Mouse (Mus musculus) T-cell, adult 2 months (primary cell): ENCODE data around the gene Cd151.

Source experiments
- DNase-seq: peaks from one replicate; pipeline ENCODE4 v3.0.0; 2022; ENCODE audit warnings: low spot score

Gene Cd151

GRCm38 (mm10) chr7:141467230-141468030, at the start of gene Cd151:
TSS of gene Cd151 (plus strand) at chr7:141467392.
- peak; percentile 52 for DNase-seq

- no peak for DNase-seq
Observed at GRCm38 (mm10) chr7:141417731-141418681, 49.2 kb upstream of the Cd151 start.

GRCm38 (mm10) chr7:141418970-141419369, 48.2 kb upstream of the Cd151 start:
- no peak for DNase-seq

- DNase-seq = no peak
Observed at GRCm38 (mm10) chr7:141420030-141420702, 47.0 kb upstream of the Cd151 start.

- DNase-seq = no peak
Observed at GRCm38 (mm10) chr7:141423811-141424210, 43.4 kb upstream of the Cd151 start.

GRCm38 (mm10) chr7:141426948-141427730, 40.1 kb upstream of the Cd151 start:
- DNase-seq = no peak

GRCm38 (mm10) chr7:141428701-141429100, 38.5 kb upstream of the Cd151 start:
- DNase-seq = no peak

- DNase-seq = no peak
Observed at GRCm38 (mm10) chr7:141429310-141429709, 37.9 kb upstream of the Cd151 start, which contains the start of gene Cend1. TSS of gene Cend1 (minus strand) at chr7:141429491.

GRCm38 (mm10) chr7:141429840-141430584, 37.2 kb upstream of the Cd151 start:
- DNase-seq = no peak

- no peak for DNase-seq
Observed at GRCm38 (mm10) chr7:141430585-141431240, 36.5 kb upstream of the Cd151 start.

GRCm38 (mm10) chr7:141431434-141432185, 35.6 kb upstream of the Cd151 start:
- no peak for DNase-seq

GRCm38 (mm10) chr7:141432186-141432611, 35.0 kb upstream of the Cd151 start:
- DNase-seq = no peak

GRCm38 (mm10) chr7:141432741-141433516, 34.3 kb upstream of the Cd151 start:
- DNase-seq = no peak

- no peak for DNase-seq
Observed at GRCm38 (mm10) chr7:141433517-141434400, 33.4 kb upstream of the Cd151 start.

GRCm38 (mm10) chr7:141434464-141434863, 32.7 kb upstream of the Cd151 start:
- no peak for DNase-seq

- peak; percentile 58 for DNase-seq
Observed at GRCm38 (mm10) chr7:141435129-141435855, 31.9 kb upstream of the Cd151 start.
